Mouse (Mus musculus): Measurements from ENCODE around the gene Cfap20.

The Cfap20 gene

DNA sequence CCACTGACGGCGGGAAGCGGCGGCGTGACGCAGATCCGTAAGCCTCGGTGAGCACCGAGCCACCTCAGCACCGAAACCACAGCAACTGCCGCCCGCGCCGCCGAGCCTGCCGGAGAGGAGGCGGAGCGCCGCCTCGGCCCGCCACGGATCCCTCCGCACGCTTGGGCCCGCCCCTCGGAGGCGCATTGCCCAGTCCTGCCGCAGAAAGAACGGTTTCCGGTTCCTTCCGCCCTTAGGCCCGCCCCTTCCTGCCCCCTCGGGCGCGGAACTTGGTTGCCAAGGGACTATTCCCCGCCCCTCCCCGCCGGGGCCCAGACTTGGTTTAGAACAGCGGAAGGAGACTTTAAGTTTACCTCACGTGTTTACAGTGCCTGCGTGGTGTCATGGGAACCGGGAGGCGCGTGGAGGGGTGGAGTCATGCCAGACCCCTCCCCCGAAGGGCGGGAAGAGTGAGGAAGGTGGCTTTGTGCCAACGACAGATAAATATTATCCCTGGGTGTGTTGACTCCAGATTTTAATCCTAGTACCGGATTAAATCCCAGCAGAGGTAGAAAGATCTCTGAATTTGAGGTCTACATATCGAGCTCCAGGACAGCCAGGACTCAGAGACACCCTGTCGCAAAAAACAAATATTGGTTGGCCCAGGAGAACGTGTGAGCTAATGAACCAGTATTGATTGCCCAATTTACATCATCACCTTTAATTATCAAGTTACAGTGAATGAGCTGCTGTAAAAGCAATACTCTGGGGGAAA, at the start of gene Cfap20:
Gene Cfap20, minus strand, starts transcription at position 184 of the 754 bp plus-strand sequence.
- DNase-seq = peak; percentile 100

DNA sequence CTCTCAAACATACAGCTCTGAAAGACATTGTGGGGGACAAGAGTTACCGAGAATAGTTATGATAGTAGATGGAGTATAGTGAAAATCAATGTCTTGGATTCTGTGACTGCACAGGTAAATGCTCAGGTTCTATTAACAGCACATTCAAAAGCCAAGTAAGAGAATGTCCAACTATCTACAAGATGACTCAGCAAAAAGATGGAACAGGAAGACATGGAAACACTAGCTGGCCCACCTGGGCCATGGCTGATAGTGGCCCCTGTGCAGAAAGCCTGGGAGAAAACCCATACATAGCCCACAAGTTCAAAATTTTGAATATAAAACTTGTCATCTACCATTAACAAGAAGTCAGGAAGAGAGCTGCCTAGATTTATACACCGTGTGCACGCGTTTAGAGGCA, 35.3 kb upstream of the Cfap20 start:
- DNase-seq = no peak

DNA sequence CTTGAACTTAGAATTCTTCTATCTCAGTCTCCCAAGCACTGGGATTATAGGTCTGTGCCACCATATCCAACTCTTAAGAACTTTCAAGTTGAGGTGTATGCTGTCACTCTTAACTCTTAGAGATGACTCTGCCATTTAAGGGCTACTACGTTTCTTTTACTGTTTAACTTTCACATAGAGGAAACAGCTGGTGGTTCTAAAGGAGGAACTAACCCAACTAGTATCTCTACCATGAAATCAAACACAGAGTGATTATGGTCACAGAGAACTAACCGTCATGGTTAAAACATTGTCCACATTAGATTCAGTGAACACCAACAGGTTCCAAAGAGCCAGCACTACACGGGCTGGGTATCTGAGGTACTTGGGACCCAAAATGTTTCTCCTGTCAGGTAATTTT, 34.3 kb upstream of the Cfap20 start:
- no peak for DNase-seq

DNA sequence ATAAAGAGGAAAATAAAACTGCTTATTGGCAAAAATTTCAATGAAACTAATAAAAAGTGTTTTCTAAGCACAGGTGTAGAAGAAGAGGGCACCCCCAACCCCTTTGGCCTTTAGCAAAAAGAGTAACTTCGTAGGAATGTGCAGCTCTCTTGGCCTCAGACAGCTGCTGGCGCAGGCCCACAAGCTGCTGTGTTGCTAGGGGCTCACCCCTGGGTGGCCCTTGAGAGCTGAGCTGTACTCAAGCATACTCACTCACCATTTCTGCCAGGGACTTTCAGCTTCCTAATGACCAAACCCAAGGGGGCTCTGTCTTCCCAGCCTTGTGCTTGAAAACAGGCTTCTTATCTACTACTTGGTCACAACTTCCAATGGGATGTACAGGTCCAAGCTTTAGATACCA, 31.9 kb upstream of the Cfap20 start:
- no peak for DNase-seq

DNA sequence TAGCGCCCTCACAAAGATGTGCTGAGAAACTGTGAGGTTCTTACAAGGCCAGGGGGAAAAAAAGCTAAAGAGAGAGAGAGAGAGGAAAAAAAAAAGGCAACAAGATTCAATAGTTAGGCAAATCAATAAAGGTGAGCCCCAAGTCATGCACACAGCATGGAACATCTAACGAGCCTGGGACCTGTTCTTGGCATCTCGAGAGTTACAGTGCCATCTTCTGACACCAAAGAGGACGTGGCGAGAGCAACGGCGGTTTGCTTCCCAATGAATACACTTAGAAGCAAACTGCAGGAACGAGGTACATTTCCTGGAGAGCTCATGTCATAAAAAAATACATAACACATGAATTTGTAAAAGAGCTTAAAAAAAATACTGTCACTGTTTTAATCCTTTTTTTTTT, 17.8 kb upstream of the Cfap20 start:
- no peak for DNase-seq

DNA sequence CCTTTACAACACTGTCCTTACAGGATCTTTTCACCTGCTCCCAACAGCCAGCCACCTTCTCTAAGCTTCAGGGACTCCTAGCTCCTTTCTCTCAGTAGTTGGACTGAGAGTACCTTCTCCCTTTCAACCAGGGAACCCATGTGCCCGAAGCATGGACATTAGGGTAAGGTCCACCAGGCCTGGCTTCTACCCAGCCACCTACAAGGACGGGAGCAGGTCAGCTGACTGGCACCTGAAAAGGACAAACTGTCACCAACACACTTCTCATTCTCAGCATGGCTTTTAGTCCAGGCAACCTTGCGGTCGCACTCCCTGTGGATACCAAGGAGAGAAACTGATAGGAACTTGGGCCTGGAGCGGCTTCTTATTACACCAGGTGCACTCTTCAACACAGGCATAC, 15.6 kb upstream of the Cfap20 start:
- DNase-seq = peak; percentile 46

DNA sequence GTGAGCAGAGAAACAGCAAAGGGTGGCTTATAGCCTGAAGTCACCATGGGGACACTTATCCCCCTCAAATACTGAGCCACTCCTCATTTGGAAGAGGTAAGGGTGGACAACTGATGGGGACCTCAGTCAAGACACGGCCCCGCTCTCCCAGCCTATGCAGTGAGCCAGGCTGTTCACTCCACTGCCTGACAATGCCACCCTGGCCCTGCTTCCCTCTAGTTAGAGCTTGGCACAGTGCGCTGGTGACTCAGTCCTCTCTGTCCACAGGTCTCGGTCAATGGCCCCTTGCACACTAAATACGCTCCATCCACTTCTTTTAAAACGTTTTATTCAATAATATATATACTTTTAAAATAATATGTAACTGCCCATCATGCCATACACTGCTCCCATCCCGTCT, 13.0 kb upstream of the Cfap20 start:
- DNase-seq = no peak

DNA sequence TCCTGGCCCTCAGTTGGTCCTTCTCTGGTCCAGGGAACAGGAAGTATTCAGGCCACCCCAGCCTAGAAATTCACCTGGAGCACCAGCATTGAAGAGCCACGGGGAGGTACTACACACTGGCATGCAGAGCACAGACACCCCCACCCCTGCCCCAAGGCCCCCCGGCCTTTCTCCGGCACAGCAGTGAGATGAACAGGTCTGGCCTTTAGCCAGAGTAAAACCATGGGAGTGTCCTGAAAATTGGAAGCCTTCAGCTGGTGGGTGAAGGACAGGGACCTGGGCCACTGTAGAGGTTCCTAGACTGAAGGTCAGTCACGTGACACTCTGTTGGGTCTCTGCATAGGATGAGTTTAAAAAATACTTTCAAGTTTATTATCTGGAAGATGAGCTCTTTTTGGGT, 10.4 kb upstream of the Cfap20 start:
- DNase-seq = no peak

DNA sequence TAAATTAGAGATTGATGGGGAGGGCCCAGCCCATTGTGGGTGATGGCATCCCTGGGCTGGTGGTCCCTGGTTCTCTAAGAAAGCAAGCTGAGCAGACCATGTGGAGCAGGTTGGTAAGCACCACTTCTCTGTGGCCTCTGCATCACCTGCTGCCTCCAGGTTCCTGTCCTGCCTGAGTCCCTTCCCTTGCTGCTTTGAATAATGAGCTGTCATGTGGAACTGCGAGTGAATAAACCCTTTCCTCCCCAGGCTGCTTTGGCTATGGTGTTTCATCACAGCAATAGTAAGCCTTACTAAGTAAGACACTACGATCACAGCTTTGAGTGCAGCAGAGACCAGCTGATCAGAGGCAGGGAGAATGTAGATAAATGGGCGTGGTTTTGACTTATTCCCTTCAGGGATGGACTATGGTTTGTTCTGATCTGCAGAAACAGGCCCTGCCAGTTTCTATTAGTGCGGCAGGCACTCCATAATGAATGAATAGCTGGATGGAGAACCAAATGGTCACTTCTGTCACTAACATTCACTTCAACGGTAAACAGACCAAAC, 6.9 kb upstream of the Cfap20 start:
- DNase-seq = no peak

DNA sequence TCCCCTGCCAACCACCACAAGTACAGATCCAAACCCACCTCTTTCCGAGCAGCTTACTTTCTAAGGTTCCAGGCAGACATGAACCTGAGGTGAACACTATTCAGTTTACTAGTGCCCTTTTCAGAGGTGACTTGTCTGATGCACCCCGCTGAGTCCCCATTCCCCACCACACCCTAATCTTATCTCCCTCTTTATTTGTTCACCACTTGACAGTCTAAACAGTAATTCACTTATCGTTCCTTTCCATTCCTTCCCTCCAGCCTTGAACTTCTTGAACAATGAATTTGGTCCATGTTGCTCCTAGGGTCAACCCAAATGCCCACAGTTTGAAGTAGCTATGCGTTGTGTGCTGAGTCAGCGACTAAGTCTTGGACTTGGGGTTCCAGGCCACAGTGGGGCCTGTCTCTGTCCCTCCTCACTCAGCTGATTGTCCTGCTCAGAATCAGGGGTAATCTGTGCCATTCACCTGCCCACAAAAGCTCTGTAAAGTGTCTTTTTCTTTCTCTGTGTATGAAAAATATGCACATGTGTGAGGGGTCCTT, 5.6 kb upstream of the Cfap20 start:
- DNase-seq = no peak

DNA sequence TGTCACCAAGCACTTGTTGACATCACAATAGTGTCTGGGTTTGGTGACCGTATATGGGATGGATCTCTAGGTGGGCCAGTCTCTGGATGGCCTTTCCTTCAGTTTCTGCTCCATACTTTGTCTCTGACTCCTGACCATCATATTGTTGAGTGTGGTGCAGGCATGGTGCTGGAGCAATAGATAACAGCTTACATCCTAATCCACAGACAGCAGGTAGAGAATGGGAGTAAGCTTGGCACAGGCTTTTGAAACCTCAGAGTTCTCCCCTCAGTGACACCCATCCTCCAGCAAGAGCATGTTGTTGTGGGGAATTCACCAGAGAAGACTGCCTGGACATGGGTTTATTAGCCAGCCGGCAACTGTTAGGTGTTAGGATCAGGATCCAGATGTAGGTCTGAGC, 4.8 kb upstream of the Cfap20 start:
- DNase-seq = no peak

DNA sequence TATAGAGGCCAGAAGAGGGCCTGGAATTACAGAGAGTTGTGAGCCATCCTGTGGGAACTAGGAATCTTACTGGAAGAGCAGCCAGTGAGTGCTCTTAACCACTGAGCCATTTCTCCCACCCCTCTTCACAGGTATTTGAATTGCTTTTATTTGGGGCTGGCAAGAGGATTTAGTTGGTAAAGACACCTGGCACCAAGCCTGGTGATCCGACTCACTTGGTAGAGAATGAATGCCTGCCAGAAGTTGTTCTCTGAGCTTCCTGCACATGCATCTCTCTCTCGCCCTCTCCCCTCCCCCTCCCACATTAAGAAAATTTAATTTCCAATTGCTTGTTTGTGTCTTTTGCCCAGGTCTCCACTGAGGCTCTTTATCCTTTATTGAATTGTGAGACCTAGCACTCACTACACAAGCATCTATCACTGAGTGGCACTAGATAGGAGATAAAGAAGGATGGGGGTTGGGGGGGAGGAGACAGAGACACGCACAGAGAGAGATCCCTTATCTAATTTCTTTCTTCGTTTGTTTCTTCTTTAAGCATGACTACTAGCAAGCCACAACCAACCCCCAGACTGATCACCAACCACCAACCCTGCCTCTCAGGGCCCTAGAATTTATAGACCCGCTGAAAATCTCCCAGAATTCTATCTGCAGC, 2.8 kb upstream of the Cfap20 start:
- no peak for DNase-seq

DNA sequence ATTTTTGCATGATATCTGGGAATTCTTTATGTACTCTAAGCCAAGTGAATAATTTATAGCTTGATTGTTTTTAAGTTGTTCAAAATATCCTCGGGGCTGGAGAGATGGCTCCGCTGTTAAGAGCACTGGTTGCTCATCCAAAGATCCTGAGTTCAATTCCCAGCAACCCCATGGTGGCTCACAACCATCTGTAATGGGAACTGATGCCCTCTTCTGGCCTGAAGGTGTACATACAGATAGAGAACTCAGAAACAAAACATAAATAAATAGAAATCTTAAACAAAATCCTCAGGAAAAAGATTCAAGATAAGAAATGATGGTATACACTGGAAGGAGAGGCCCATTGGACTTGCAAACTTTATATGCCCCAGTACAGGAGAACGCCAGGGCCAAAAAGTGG, 1.3 kb upstream of the Cfap20 start:
- DNase-seq = no peak

DNA sequence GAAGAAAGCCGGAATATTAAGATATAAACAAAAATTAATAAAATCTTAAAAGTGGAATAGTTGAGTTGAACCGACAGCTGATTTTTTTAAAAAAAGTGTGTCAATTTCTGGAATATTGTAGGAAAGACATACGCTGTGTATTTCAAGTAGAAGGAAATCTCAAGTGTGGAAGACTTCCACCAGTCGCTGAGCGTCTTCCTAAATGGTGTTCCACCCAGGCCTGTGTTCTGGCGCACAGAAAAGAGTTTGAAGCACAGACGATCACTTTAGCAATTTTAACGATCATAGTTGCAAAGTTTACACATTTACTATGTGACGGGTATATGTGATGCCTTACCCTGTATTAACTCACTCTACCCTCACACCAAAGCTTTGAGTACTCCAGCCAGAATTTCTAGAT, 802 bp upstream of the Cfap20 start:
- DNase-seq = no peak

DNA sequence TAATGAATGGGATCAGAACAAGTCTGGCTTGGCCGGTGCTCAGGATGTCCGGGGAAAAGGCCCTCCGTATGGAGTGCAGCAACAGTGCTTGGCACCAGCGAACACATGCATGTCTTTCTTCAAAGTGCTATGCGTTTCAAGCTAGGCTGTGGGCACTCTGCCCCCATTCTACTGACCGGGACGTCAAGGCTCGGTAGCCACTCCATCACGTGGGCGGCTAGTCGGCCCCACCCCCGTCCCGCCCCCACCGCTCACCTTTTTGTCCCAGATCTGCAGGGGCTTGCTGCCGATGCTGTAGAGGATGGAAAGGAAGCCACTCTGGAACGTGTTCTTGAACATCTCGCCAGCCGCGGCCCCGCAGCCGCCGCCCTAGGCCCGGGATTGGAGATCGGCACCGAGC, 436 bp downstream of the Cfap20 start:
- peak; percentile 63 for DNase-seq

DNA sequence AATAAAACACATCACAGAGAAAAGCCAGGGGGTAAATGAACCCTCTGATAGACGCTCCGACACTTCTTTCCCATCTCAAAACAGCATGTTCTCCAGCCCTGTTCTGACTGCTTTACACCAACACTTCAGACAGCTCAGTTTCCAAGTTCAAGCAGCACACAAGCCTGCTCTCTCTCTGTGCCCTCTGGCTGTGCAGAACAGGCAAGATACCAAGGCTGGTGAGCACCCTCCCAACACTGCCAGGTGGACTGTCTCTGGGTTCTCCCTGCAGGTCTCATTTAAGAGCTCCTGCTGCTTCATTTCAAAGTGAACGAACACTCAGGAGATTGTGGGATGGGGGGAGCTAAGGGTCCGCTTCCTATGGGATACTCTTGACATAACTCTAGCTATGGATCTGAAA, 1.5 kb downstream of the Cfap20 start:
- DNase-seq = no peak

DNA sequence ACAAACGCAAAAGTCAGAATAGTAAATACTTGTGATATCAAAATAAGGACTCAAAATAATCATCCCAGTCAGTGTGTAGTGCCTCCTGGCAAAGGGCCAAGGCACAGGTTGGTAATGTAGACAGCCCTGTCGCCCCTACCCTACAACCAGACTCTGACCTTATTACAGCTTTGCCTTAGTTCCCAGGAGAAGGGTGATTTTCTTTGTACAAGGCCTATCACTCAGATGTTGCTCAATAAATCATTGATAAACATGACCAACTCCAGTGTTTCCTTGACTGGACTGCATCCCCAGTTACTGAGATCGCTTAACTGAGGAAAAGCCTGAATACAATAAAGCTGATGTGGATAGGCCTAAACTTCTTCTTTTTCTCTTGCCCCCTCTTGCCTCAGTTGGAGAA, 2.2 kb downstream of the Cfap20 start:
- DNase-seq = no peak

DNA sequence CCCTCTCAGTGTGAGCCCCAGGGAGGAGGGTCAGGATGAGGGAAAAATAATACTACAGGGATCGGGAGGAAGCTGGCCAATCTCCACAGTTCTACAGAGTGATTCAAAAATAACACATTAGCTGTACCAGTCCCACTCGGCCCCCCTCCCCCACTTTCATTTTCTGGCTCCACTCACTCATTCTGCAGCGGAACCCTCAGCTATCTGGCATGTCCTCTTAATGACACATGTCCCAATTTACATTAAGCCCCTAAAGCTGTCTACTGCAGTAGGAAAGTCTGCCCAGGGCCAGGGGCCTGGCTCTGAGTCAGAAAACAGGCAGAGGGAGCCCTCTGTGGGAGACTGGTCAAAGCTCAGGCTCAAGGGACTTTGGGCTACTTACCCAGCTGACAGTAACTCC, 4.7 kb downstream of the Cfap20 start:
- DNase-seq = peak; percentile 74

DNA sequence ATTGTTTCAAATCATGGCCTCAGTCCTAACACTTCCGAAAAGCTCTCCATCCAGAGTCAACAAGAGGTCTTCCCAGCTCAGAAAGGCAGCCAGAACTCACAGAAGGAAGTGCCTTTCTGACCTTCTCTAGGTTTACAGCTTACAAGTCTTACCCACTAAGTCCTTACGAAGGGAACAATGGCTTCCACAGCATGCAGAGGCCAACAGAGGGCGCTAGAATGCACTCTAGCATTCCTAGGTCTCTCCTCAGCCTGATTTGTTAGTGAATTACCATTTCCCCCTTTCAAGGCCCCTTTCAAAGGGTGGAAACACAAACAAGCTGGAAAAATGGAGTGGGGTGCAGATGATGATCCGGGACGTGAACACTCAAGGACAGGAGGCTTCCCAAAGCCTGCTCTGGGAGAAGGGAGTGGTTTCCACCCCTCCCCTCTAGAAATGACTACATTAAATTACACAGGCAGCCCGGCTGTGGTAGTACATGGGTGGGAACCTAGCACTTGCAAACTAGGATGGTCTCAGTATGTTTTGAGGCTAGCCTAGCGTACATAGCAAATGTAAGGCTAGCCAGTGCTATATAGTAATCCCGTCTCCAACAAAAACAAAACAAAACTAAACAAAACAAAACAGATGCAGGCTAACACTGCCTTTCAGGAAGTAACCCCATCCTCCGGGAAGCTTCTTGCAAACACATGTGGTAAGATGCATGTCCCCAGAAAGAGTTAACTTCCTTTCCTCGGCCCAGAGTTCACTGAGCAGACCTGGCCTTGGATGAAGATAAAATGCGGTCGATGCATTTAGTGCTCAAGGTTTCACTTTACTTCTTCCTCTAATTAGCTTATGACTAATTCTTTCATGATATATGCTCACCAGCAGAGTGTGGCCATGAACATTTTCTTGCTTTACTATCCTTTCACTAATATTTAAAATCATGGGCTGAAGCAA, 6.8 kb downstream of the Cfap20 start:
- peak; percentile 88 for DNase-seq

DNA sequence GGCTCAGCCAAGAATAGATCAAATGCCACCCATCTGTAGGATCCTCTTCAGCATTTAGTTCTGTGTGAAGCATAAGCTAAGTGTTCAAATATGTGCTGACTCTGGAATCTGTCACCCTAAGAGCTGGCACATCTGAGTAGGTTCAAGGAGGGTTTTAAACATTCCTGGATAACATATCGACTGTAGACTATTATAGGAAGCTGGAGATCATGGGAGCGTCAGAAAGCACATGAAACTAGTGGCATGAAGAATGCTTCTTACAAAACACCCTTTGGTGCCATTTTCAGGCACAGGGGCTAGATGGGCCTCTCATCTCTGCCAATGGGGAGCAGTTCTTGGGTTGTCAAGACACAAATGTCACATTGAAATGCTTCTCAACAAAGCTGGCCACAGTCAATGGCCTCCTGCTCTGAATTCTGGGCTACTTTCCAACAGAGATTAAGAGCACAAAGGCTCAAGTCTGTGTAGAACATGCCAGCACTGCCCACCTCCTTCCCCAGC, 7.8 kb downstream of the Cfap20 start:
- DNase-seq = no peak

DNA sequence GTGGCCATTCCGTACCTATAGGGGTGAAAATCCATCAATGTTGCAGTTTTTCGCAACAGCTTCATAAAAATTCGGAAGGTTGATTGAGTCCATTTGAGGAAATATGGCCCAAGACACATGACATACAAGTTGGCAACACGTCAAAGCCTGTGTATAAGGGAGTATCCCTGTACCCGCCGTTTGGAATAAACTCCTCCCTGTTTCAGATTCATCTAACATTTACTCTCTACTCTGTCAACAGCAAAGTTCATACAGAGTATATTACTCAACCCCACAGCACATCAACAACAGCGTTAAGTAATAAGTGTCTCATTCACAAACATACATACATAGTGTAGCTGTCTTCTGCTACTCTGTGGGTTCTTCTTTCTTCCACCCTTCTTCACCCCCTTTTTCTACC, 10.0 kb downstream of the Cfap20 start:
- DNase-seq = no peak

DNA sequence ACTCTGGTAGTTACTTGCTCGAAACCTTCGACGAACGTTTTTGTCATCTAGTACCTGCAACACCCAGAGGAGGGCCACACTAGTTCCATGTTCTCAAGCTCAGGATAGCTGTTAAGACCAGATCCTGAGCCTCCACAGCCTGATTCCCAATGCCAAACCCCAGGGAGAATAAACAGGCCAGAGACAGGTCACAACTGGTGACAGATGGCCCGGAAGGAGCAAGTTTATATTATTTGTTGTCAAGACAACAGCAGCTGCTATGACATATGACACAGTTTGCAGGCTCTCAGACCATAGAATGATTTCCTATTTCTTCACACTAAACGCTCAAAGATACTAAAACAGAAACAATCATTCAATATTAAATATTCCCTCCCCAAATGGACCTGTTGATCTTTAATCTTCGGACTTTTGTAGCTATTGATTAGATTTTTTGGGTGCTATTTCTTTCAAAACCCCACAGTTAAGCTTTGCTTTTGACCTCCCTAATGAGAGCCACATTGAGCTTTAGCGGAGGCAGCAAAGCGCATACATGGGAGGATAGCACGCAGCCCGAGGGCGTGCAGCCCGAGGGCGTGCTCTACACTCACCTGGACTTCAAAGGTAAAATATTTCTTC, 12.4 kb downstream of the Cfap20 start:
- DNase-seq = no peak

Measured in kidney, postnatal 10 days (tissue).